Mouse (Mus musculus) v-Abl transformed pro-B cells (cell line): ENCODE data around the gene Izumo2.
"Not testable (repeated sequence)": the region's sequence is repeated elsewhere in the genome, so short reads cannot be mapped to it uniquely, and the experiment has no call there.

ENCODE experiments used
- in situ Hi-C, 2 experiments: fragments of 400-800 bp; cut with MboI; formaldehyde crosslinking; loops; one replicate each; pipeline ENCODE4 v1.15.1; 2025; ENCODE audit not compliant: unreplicated experiment in 2 of 2

Izumo2 gene

DNA sequence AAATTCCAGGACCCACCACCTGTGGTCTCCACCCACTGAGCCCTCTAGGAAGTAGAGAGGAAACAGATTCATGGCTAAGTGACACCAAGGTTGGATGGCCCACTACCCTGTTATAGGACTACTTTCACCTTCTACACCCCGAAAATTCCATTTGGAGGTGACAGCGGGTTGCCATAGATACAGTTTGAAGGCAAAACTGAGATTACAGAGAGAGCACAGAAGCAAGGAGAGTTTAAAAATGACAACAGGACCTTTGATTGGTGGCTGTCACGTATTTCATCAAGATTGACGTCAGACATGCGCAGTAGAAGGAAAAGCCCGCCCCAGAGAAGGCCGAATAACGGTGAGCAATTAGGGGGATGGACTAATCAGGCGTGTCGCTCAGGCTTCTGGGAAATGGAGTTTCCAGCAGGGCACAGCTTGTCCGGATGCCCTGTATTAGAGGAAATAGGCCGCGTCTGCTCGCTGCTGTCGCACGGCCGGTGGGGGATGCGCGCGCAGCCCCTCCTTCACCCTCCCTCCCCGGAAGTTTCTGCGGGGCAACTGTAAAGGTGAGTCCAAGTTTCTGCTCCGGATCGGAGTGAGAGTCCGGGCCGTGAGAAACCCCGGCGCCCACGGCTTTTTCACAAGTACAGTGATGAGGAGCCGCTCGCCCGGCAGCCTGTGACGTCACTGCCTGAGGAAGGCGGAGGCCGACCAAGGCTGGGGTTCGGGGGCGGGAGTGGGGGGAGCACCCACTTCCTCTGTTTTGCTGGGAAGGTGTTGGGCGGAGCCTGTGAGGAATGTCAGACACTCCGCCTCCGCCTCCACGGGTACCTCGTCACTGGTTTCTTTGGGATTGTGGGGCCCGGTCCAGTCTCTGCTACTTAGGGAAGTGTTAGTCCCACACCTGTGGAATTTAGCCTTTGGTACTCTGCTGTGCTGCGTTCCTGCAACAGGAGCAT lies 39.8 kb downstream of the Izumo2 start, which contains the start of gene Vrk3:
Vrk3 (plus strand) TSS at position 313 of the 944 bp plus-strand sequence.
- in situ Hi-C loops: no loop called here

DNA sequence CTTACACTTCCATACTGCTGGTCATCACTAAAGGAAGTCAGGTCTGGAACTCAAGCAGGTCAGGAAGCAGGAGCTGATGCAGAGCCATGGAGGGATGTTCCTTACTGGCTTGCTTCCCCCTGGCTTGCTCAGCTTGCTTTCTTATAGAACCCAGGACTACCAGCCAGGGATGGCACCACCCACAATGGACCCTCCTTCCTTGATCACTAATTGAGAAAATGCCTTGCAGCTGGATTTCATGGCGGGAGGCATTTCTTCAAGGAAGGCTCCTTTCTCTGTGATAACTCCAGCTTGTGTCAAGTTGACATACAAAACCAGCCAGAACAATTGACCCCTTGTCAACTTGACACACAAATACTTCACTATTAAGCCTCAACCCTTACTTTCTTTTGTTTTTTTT lies 42.4 kb downstream of the Izumo2 start, which contains the start of gene Zfp473:
Zfp473 (minus strand) TSS at position 101 of the 400 bp plus-strand sequence.
- in situ Hi-C loops: not testable (repeated sequence)

DNA sequence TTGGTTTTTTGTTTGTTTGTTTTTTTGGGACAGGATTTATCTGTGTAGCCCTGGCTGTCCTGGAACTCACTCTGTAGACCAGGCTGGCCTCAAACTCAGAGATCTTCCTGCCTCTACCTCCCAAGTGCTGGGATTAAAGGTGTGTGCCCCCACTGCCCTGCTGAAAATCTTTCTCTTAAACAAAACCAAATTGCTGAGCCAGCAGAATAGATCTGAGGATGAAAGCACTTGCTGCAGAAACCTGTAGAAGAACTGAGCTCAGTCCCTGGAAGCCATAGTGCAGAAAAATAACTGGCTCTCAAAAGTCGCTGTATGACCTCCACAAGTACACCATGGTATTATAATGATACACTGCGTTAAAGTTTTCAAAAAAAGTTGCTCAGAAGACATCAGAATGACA lies 48.6 kb downstream of the Izumo2 start:
- in situ Hi-C loops: loop anchor here in 1 of 2 experiments (5.0 kb wide), 1 partner anchor 60 kb away; the partner anchor contains the start of genes Atf5, Il4i1 and Nup62

DNA sequence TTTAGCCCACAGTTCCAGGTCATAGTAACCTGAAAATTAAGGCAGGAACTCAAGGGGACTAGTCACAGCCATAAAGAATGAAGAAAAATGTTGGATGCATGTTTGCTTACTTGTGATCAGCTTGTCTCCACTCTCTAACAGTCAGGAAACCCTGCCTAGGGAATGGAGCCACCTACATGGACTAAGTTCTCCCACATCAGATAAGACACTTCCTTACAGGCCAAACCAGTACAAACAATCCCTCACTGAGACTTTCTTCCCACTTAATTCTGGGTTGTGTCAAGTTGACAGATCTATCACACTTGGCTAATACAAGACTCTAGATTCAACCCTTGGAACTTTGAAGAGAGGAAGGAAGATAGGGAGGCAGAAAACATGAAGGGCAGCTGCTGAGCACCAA lies 51.8 kb downstream of the Izumo2 start:
- in situ Hi-C loops: no loop called here

DNA sequence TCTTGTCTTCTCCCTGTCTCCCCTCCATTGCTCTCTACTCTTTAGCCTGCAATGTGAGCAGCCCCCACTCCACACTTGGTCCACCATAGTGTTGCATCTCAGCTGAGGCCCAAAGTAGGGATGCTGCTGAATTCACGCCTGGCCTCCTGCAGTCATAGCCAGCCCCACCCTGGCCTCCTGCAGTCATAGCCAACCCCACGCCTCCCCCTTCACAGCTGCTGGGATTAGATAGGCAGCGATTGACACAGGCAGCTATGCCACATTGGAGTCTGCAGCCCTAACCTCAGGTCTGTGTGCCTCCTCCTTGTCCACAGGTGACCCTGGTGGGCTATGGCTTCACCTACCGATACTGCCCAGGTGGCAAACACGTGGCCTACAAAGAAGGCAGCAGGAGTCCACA lies 59.6 kb downstream of the Izumo2 start:
- in situ Hi-C loops: loop anchor here in 1 of 2 experiments (5.0 kb wide), 1 partner anchor 44 kb away; no protein-coding TSS in a partner anchor
